Mouse (Mus musculus): ENCODE measurements at regions not wholly inside any gene's neighbourhood (a gene's known extent, or its start where the extent isn't known, plus 50 kb on each side); places are given as distances from the start of the nearest gene placed in this dataset.

DNA sequence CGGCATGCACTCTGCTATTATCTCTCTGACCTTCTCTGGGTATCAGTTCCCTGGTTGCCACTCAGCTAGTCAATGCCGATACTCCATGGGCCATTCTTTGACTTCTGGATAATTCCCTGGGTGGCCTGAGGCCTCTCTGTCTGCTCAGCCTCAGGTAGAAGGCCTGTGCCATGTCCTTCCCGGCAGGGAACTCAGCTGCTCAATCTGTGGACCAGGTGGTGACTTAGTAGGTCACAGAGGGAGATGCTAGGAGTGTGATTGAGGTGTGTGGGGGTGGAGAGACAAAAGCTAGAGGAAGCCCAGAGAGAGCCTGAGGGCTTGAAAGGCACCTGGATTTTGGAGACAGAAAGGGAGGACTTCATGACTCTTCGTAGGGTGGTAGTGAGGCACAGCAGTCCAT, 188.0 kb upstream of the Cops8 start:
- no peak for TF ChIP-seq CTCF (IDR thresholded peaks at IDR 0.05; ENCODE audit: low read depth, low read length)
- no peak for TF ChIP-seq POLR2A (IDR thresholded peaks at IDR 0.05; ENCODE audit: extremely low read depth, insufficient read depth, low read length)

Data from liver, adult 2 months (tissue).